Mouse (Mus musculus): ENCODE data around the gene Cpxm2. TPM values are rescaled to one million over a fixed set of nuclear protein-coding genes. Genes with fewer than 3 reads are reported as not detected.

The Cpxm2 gene
- polyA plus RNA-seq, 1 experiment from 2014 or later: 7.7 TPM

DNA sequence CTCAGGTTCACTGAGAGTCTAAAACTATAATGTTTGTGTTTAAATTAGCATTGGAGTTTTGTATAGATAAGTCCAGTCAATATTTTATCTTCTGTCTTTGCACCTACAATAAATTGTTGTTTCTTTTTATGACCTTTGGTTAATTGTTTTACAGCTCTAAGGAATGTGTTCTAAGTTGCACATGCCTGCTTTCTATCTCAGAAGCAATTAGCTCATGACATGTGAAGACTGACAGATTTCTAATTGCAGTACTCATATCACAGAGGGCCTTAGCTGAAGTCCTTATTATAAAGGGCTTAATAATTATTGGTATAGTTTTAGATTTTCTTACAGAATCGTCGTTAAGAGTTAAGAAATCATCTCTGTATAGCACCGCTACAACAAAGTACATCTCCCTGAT lies 138.6 kb downstream of the Cpxm2 start:
- WGBS: 77% methylated on average over 3 of the region's 3 CpGs
- H3K36me3 ChIP-seq (ENCODE audit: insufficient read depth, low read length): no peaks in the 10 kb centered on the region
- H3K9ac ChIP-seq (ENCODE audit: low read depth, low read length): no peak overlapping the region
- no peak overlapping the region for H3K4me2 ChIP-seq (ENCODE audit: low read length)
- no peaks in the 10 kb centered on the region for H3K4me1 ChIP-seq (replicated peaks; ENCODE audit: insufficient read depth, low read length)
- no peaks in the 10 kb centered on the region for H3K27me3 ChIP-seq (ENCODE audit: insufficient read depth, low read length)
- no peak for TF ChIP-seq CTCF (IDR thresholded peaks at IDR 0.05; ENCODE audit: low read depth)
- no peaks in the 10 kb centered on the region for H3K9me3 ChIP-seq (replicated peaks; ENCODE audit: low read length)
- no peak overlapping the region for H3K4me3 ChIP-seq (replicated peaks; ENCODE audit: low read depth, low read length)
- H3K27ac ChIP-seq: no peak overlapping the region
- ATAC-seq (replicated peaks; ENCODE audit: low FRiP score, low read depth) (no peak), DNase-seq (ENCODE audit: low spot score) (no peak)

DNA sequence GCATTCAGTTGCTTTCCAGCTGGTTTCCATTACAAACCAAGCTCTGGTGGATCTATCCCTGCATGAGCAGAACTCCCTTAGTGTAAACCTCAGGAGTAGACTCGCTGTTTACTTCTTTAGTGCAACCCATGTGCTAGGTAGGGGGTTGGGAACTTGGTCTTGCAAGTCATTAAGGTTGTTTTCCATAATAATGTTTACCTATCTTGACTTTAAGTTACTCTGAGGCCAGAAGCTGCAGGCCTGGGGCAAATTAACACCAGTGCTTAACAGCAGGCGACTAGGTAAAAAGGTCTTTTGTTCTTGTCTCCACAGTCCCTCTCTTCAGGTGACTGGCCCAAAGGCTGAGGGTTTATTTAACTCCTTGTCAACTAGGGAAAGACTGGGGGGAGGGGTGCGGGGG lies 139.3 kb downstream of the Cpxm2 start:
- H3K27ac ChIP-seq: no peak overlapping the region
- DNase-seq (ENCODE audit: low spot score): no peak
- no peaks in the 10 kb centered on the region for H3K4me1 ChIP-seq (replicated peaks; ENCODE audit: insufficient read depth, low read length)
- H3K9ac ChIP-seq (ENCODE audit: low read depth, low read length): no peak overlapping the region
- no peaks in the 10 kb centered on the region for H3K9me3 ChIP-seq (replicated peaks; ENCODE audit: low read length)
- H3K4me3 ChIP-seq (replicated peaks; ENCODE audit: low read depth, low read length): no peak overlapping the region
- H3K27me3 ChIP-seq (ENCODE audit: insufficient read depth, low read length): no peaks in the 10 kb centered on the region
- no peak for TF ChIP-seq CTCF (IDR thresholded peaks at IDR 0.05; ENCODE audit: low read depth)
- ATAC-seq (replicated peaks; ENCODE audit: low FRiP score, low read depth): no peak
- no peaks in the 10 kb centered on the region for H3K36me3 ChIP-seq (ENCODE audit: insufficient read depth, low read length)
- 12% methylated on average over 3 of the region's 3 CpGs for WGBS
- H3K4me2 ChIP-seq (ENCODE audit: low read length): no peak overlapping the region

DNA sequence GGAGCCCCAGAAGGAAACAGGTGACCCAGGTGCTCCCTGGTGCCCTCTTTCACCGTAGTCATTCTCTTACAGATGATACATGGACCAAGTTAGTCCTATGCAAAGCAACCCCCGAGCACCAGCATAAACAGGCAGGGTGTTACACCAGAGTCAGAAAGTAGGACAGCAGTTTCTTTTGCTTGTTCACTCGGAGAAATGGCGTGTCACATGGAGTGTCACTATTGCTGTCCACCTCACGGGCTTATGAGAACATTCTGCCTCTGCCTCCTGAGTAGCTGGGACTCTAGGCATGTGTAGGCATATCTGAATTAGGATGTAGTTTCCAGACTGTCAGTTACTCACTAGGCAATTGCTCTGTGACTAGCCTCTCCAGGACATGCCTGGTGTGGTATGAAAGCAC lies 140.6 kb downstream of the Cpxm2 start:
- H3K4me1 ChIP-seq (replicated peaks; ENCODE audit: insufficient read depth, low read length): no peaks in the 10 kb centered on the region
- H3K36me3 ChIP-seq (ENCODE audit: insufficient read depth, low read length): no peaks in the 10 kb centered on the region
- H3K27ac ChIP-seq: no peak overlapping the region
- no peak overlapping the region for H3K9ac ChIP-seq (ENCODE audit: low read depth, low read length)
- DNase-seq (ENCODE audit: low spot score) (no peak), ATAC-seq (replicated peaks; ENCODE audit: low FRiP score, low read depth) (no peak)
- H3K4me2 ChIP-seq (ENCODE audit: low read length): no peak overlapping the region
- H3K9me3 ChIP-seq (replicated peaks; ENCODE audit: low read length): no peaks in the 10 kb centered on the region
- no peak for TF ChIP-seq CTCF (IDR thresholded peaks at IDR 0.05; ENCODE audit: low read depth)
- no peak overlapping the region for H3K4me3 ChIP-seq (replicated peaks; ENCODE audit: low read depth, low read length)
- WGBS: 81% methylated on average over 5 of the region's 5 CpGs
- no peaks in the 10 kb centered on the region for H3K27me3 ChIP-seq (ENCODE audit: insufficient read depth, low read length)

DNA sequence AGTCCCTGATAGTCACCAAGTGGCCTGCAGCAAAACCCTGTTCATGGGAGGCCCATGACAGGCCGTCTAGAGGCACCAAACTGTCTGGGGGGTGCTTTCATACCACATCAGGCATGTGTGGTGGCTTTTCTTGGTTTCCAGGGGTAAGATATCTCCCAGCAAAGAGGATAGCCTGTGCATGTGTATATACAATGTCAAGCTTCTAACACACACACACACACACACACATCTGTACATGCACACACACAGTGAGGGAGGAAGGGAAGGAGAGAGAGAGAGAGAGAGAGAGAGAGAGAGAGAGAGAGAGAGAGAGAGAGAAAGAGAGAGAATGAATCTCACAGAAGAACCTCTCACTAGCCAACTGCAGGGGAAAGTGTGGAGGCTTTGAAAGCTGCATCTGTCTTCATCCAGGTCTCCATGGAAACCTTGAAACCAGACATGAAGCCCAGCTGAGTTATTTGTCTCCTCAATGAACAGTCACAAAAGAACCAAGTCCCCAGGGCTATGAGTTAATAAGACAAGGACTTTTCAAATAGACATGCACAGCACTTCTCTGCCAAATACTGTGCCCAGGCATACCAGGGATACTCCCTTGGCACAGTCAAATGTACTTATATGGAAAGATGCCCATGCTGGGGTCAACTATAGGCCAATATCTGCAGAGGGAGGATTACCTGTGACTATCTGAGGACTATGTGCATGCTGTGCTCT lies 141.4 kb downstream of the Cpxm2 start:
- Histone ChIP-seq H3K4me2 (ENCODE audit: low read length) (no peak overlapping the region), H3K27me3 (ENCODE audit: insufficient read depth, low read length) (no peaks in the 10 kb centered on the region), H3K27ac (no peak overlapping the region), H3K4me3 (replicated peaks; ENCODE audit: low read depth, low read length) (no peak overlapping the region), H3K9me3 (replicated peaks; ENCODE audit: low read length) (no peaks in the 10 kb centered on the region), H3K9ac (ENCODE audit: low read depth, low read length) (no peak overlapping the region), H3K36me3 (ENCODE audit: insufficient read depth, low read length) (no peaks in the 10 kb centered on the region), H3K4me1 (replicated peaks; ENCODE audit: insufficient read depth, low read length) (no peaks in the 10 kb centered on the region)
- DNase-seq (ENCODE audit: low spot score) (no peak), ATAC-seq (replicated peaks; ENCODE audit: low FRiP score, low read depth) (no peak)
- TF ChIP-seq CTCF (IDR thresholded peaks at IDR 0.05; ENCODE audit: low read depth): no peak
- WGBS: 38% methylated on average over 1 of the region's 1 CpGs

DNA sequence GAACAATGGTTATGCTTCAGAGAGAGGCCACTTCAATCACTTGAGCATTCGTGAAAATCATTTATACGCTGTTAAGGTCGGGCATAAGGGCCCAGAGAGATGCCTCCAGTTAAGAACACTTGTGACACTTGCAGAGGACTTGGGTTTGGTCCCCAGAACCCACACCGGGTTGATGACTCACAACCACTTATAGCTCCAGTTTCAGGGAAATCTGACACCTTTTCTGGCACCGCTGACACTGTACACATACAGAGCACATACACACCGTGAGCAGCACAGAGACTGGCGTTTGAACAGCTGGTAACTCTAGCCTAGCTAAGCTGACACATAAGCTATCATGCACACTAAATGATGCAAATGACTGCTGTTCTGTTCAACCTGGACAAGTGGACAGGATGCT lies 145.5 kb downstream of the Cpxm2 start:
- Histone ChIP-seq H3K4me1 (replicated peaks; ENCODE audit: insufficient read depth, low read length) (no peaks in the 10 kb centered on the region), H3K9ac (ENCODE audit: low read depth, low read length) (no peak overlapping the region), H3K9me3 (replicated peaks; ENCODE audit: low read length) (no peaks in the 10 kb centered on the region), H3K4me2 (ENCODE audit: low read length) (no peak overlapping the region), H3K36me3 (ENCODE audit: insufficient read depth, low read length) (no peaks in the 10 kb centered on the region), H3K27me3 (ENCODE audit: insufficient read depth, low read length) (no peaks in the 10 kb centered on the region), H3K27ac (no peak overlapping the region), H3K4me3 (replicated peaks; ENCODE audit: low read depth, low read length) (no peak overlapping the region)
- DNase-seq (ENCODE audit: low spot score): no peak
- WGBS: 57% methylated on average over 7 of the region's 7 CpGs
- ATAC-seq (replicated peaks; ENCODE audit: low FRiP score, low read depth): no peak
- no peak for TF ChIP-seq CTCF (IDR thresholded peaks at IDR 0.05; ENCODE audit: low read depth)

DNA sequence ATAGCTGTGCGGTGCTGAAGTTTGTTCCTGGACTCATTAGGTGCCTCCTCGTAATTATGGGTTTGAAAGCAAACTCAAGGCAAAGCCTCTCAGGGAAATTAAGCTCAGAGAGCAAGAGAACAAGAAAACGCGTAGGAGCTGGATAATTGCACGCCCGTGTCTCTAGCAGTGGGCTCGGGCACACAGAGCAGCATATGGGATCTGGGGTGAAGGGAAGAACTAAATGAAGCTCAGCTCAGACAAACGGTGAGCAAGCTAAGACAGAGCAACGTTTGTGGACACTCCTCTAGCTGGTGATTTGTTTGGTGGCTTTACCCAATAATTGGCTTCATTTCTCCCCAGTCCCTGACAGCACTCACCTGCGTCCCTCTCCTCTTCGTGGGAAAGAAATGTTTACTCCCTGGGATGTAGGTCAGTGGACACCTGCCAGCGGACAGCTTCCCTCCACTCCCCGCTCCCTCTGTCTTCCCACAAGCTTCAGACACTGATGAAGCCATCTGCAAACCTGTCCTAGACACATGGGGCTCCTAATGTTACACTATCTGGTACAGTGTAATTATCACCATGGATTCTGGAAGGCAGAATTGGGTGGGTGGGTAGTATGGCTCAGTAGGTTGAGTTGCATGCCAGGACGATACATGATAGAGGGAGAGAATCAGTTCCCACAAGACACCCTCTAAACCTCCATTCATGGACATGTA lies 148.4 kb downstream of the Cpxm2 start:
- H3K4me3 ChIP-seq (replicated peaks; ENCODE audit: low read depth, low read length): no peak overlapping the region
- H3K4me2 ChIP-seq (ENCODE audit: low read length): no peak overlapping the region
- no peaks in the 10 kb centered on the region for H3K4me1 ChIP-seq (replicated peaks; ENCODE audit: insufficient read depth, low read length)
- ATAC-seq (replicated peaks; ENCODE audit: low FRiP score, low read depth) (no peak), DNase-seq (ENCODE audit: low spot score) (no peak)
- TF ChIP-seq CTCF (IDR thresholded peaks at IDR 0.05; ENCODE audit: low read depth): no peak
- no peaks in the 10 kb centered on the region for H3K36me3 ChIP-seq (ENCODE audit: insufficient read depth, low read length)
- no peaks in the 10 kb centered on the region for H3K9me3 ChIP-seq (replicated peaks; ENCODE audit: low read length)
- no peak overlapping the region for H3K27ac ChIP-seq
- no peaks in the 10 kb centered on the region for H3K27me3 ChIP-seq (ENCODE audit: insufficient read depth, low read length)
- WGBS: 68% methylated on average over 14 of the region's 14 CpGs
- no peak overlapping the region for H3K9ac ChIP-seq (ENCODE audit: low read depth, low read length)
